8 mouse cellular contexts compared by ENCODE assay signal in genomic region chr10:79680606-79681495, GRCm38 (mm10). TPM values are rescaled to one million over a fixed set of nuclear protein-coding genes. Genes with fewer than 3 reads are reported as not detected.
DNase-seq lines count a peak whose midpoint lies in the region; ATAC-seq and TF ChIP-seq lines count a peak whose summit lies in the region.

No protein-coding gene starts in this region.

- H3K27me3 ChIP-seq in megakaryocyte, embryonic 14.5 days (replicated peaks) = no peaks in the 10 kb centered on the region
- no peaks in the 10 kb centered on the region for H3K27me3 ChIP-seq in embryonic facial prominence, embryonic 10.5 days (replicated peaks; ENCODE audit: low read depth, poor library complexity, severe bottlenecking)
- H3K27me3 ChIP-seq in hindbrain, embryonic 10.5 days (ENCODE audit: insufficient read depth, poor library complexity, severe bottlenecking) = peaks cover 2% of the 10 kb centered on the region
- no peaks in the 10 kb centered on the region for H3K27me3 ChIP-seq in lung, postnatal 0 days (replicated peaks; ENCODE audit: insufficient read depth, low read length)
- H3K27me3 ChIP-seq in thymus, adult 2 months (ENCODE audit: control insufficient read depth, insufficient read depth, low read length) = no peaks in the 10 kb centered on the region

- no peak for TF ChIP-seq EP300 in lung, postnatal 0 days (IDR thresholded peaks at IDR 0.05)

- WGBS in embryonic facial prominence, embryonic 10.5 days = 37% methylated on average over 11 of the region's 11 CpGs
- WGBS in hindbrain, embryonic 10.5 days = 40% methylated on average over 11 of the region's 11 CpGs
- 27% methylated on average over 11 of the region's 11 CpGs for WGBS in lung, postnatal 0 days
- 41% methylated on average over 11 of the region's 11 CpGs for WGBS in thymus, adult 2 months

- peaks cover 41% of the 10 kb centered on the region for H3K4me1 ChIP-seq in megakaryocyte, embryonic 14.5 days
- peaks cover 32% of the 10 kb centered on the region for H3K4me1 ChIP-seq in embryonic facial prominence, embryonic 10.5 days
- peaks cover 37% of the 10 kb centered on the region for H3K4me1 ChIP-seq in hindbrain, embryonic 10.5 days (replicated peaks)
- H3K4me1 ChIP-seq in lung, postnatal 0 days (ENCODE audit: insufficient read depth, low read depth, low read length) = peaks cover 14% of the 10 kb centered on the region; the same call in 1 of the 2 replicates
- peaks cover 19% of the 10 kb centered on the region for H3K4me1 ChIP-seq in thymus, adult 2 months (replicated peaks; ENCODE audit: control insufficient read depth, insufficient read depth, low read length)

- no peak for TF ChIP-seq CTCF in lung, postnatal 0 days (IDR thresholded peaks at IDR 0.05)
- no peak for TF ChIP-seq CTCF in thymus, adult 2 months (IDR thresholded peaks at IDR 0.05; ENCODE audit: borderline replicate concordance, control insufficient read depth, extremely low read depth, insufficient read depth, low read length, poor library complexity)

- TF ChIP-seq POLR2A in thymus, adult 2 months (IDR thresholded peaks at IDR 0.05; ENCODE audit: control insufficient read depth, extremely low read depth, insufficient read depth, low read length, poor library complexity) = no peak

- H3K4me3 ChIP-seq in megakaryocyte, embryonic 14.5 days (replicated peaks) = peak overlapping the region; percentile 99
- H3K4me3 ChIP-seq in embryonic facial prominence, embryonic 10.5 days = peak overlapping the region; percentile 67
- peak overlapping the region; percentile 96 for H3K4me3 ChIP-seq in hindbrain, embryonic 10.5 days
- H3K4me3 ChIP-seq in lung, postnatal 0 days (ENCODE audit: low read depth, low read length) = peak overlapping the region; percentile 79
- H3K4me3 ChIP-seq in thymus, adult 2 months (ENCODE audit: control insufficient read depth, insufficient read depth, low read length) = peak overlapping the region; percentile 42

- no peak for DNase-seq in embryonic facial prominence, embryonic 10.5 days (ENCODE audit: low spot score)
- DNase-seq in hindbrain, embryonic 10.5 days (ENCODE audit: low spot score) = no peak
- DNase-seq in lung, postnatal 0 days (ENCODE audit: low spot score) = peak; percentile 65
- DNase-seq in thymus, adult 2 months = peak; percentile 27
- DNase-seq in layer of hippocampus, postnatal 25 days (ENCODE audit: extremely low spot score in 1 of 2, low spot score in 1 of 2) = no peak
- no peak for DNase-seq in right cerebral cortex, adult 18-20 months

- no peak for ATAC-seq in megakaryocyte, adult 5-6 weeks (ENCODE audit: poor library complexity, severe bottlenecking)
- peak; percentile 2 for ATAC-seq in lung, postnatal 0 days

- H3K9ac ChIP-seq in lung, postnatal 0 days (replicated peaks; ENCODE audit: low read depth) = no peak overlapping the region

- H3K27ac ChIP-seq in embryonic facial prominence, embryonic 10.5 days (replicated peaks) = peak overlapping the region; percentile 82
- H3K27ac ChIP-seq in hindbrain, embryonic 10.5 days = peak overlapping the region; percentile 90
- H3K27ac ChIP-seq in lung, postnatal 0 days (ENCODE audit: low read length) = peak overlapping the region; percentile 80
- peak overlapping the region; percentile 35 for H3K27ac ChIP-seq in thymus, adult 2 months (ENCODE audit: control insufficient read depth, insufficient read depth, low read length)

- peaks cover 11% of the 10 kb centered on the region for H3K9me3 ChIP-seq in megakaryocyte, embryonic 14.5 days
- no peaks in the 10 kb centered on the region for H3K9me3 ChIP-seq in embryonic facial prominence, embryonic 10.5 days
- no peaks in the 10 kb centered on the region for H3K9me3 ChIP-seq in hindbrain, embryonic 10.5 days
- no peaks in the 10 kb centered on the region for H3K9me3 ChIP-seq in lung, postnatal 0 days (ENCODE audit: low read length)

- peak overlapping the region; percentile 92 for H3K4me2 ChIP-seq in lung, postnatal 0 days (replicated peaks; ENCODE audit: low read depth, low read length)

- H3K36me3 ChIP-seq in megakaryocyte, embryonic 14.5 days (replicated peaks; ENCODE audit: low read length) = peaks cover 39% of the 10 kb centered on the region
- H3K36me3 ChIP-seq in embryonic facial prominence, embryonic 10.5 days (replicated peaks) = peaks cover 30% of the 10 kb centered on the region
- peaks cover 29% of the 10 kb centered on the region for H3K36me3 ChIP-seq in hindbrain, embryonic 10.5 days
- peaks cover 11% of the 10 kb centered on the region; the same call in 1 of the 2 replicates for H3K36me3 ChIP-seq in lung, postnatal 0 days (ENCODE audit: insufficient read depth, low read length)
- peaks cover 8% of the 10 kb centered on the region for H3K36me3 ChIP-seq in thymus, adult 2 months (ENCODE audit: control insufficient read depth, insufficient read depth, low read length)

RNA-seq across cellular contexts. Expression of gene Cdc34, which starts 1.1 kb away (rescaled TPM):
- polyA plus RNA-seq in megakaryocyte, embryonic 14.5 days (2012; ENCODE audit: insufficient read depth, low replicate concordance) = 451 and 1,194 TPM in 2 replicates
- total RNA-seq in megakaryocyte, adult 5-6 weeks (2015) = 52.6 and 53.3 TPM in 2 replicates
- 70.2 and 100 TPM in 2 replicates for total RNA-seq in megakaryocyte, adult 5-6 weeks (2017)
- 240 and 250 TPM in 2 replicates for polyA plus RNA-seq in embryonic facial prominence, embryonic 10.5 days (2016; fragmentation: Nextera tagmentation; extraction: Ambion mirVana)
- polyA plus RNA-seq in hindbrain, embryonic 10.5 days (2016; fragmentation: Nextera tagmentation; extraction: Ambion mirVana) = 243 and 244 TPM in 2 replicates
- 52.7 and 64.3 TPM in 2 replicates for polyA plus RNA-seq in lung, postnatal 0 days (2015; fragmentation: Nextera tagmentation; extraction: Ambion mirVana)
- 309 and 321 TPM in 2 replicates for polyA plus RNA-seq in thymus, adult 2 months (2012; rRNA removed)
- total RNA-seq in layer of hippocampus, postnatal 25 days (2021) = 10 to 100 TPM; 67.1 to 77.7 TPM

RNA-seq across cellular contexts. Expression of gene Gzmm, which starts 8.0 kb away (rescaled TPM):
- 1.4 and 2.2 TPM in 2 replicates for polyA plus RNA-seq in megakaryocyte, embryonic 14.5 days (2012; ENCODE audit: insufficient read depth, low replicate concordance)
- total RNA-seq in megakaryocyte, adult 5-6 weeks (2015) = 2.0 and 2.4 TPM in 2 replicates
- total RNA-seq in megakaryocyte, adult 5-6 weeks (2017) = 0.20 and 0.92 TPM in 2 replicates
- 0.88 and 1.5 TPM in 2 replicates for polyA plus RNA-seq in embryonic facial prominence, embryonic 10.5 days (2016; fragmentation: Nextera tagmentation; extraction: Ambion mirVana)
- 0.75 and 1.2 TPM in 2 replicates for polyA plus RNA-seq in hindbrain, embryonic 10.5 days (2016; fragmentation: Nextera tagmentation; extraction: Ambion mirVana)
- 0.57 and 0.69 TPM in 2 replicates for polyA plus RNA-seq in lung, postnatal 0 days (2015; fragmentation: Nextera tagmentation; extraction: Ambion mirVana)
- 0.57 and 1.2 TPM in 2 replicates for polyA plus RNA-seq in thymus, adult 2 months (2012; rRNA removed)
- 1 to 10 TPM; 2.4 to 3.1 TPM for total RNA-seq in layer of hippocampus, postnatal 25 days (2021)

RNA-seq across cellular contexts. Expression of gene Tpgs1, which starts 11.7 kb away (rescaled TPM):
- 209 and 257 TPM in 2 replicates for polyA plus RNA-seq in megakaryocyte, embryonic 14.5 days (2012; ENCODE audit: insufficient read depth, low replicate concordance)
- total RNA-seq in megakaryocyte, adult 5-6 weeks (2015) = 17.5 and 21.0 TPM in 2 replicates
- total RNA-seq in megakaryocyte, adult 5-6 weeks (2017) = 8.8 and 21.1 TPM in 2 replicates
- 62.6 and 63.5 TPM in 2 replicates for polyA plus RNA-seq in embryonic facial prominence, embryonic 10.5 days (2016; fragmentation: Nextera tagmentation; extraction: Ambion mirVana)
- polyA plus RNA-seq in hindbrain, embryonic 10.5 days (2016; fragmentation: Nextera tagmentation; extraction: Ambion mirVana) = 66.0 and 76.6 TPM in 2 replicates
- polyA plus RNA-seq in lung, postnatal 0 days (2015; fragmentation: Nextera tagmentation; extraction: Ambion mirVana) = 64.6 and 71.2 TPM in 2 replicates
- polyA plus RNA-seq in thymus, adult 2 months (2012; rRNA removed) = 92.1 and 92.3 TPM in 2 replicates
- 10 to 100 TPM; 74.9 to 79.7 TPM for total RNA-seq in layer of hippocampus, postnatal 25 days (2021)

RNA-seq across cellular contexts. Expression of gene Madcam1, which starts 16.5 kb away (rescaled TPM):
- 0.78 TPM in 1 of 2 replicates, not detected in the other for polyA plus RNA-seq in megakaryocyte, embryonic 14.5 days (2012; ENCODE audit: insufficient read depth, low replicate concordance)
- not detected in 2 replicates for total RNA-seq in megakaryocyte, adult 5-6 weeks (2015)
- total RNA-seq in megakaryocyte, adult 5-6 weeks (2017) = not detected in 2 replicates
- 2.5 and 3.2 TPM in 2 replicates for polyA plus RNA-seq in embryonic facial prominence, embryonic 10.5 days (2016; fragmentation: Nextera tagmentation; extraction: Ambion mirVana)
- 1.4 and 1.5 TPM in 2 replicates for polyA plus RNA-seq in hindbrain, embryonic 10.5 days (2016; fragmentation: Nextera tagmentation; extraction: Ambion mirVana)
- not detected in 2 replicates for polyA plus RNA-seq in lung, postnatal 0 days (2015; fragmentation: Nextera tagmentation; extraction: Ambion mirVana)
- 2.9 and 4.0 TPM in 2 replicates for polyA plus RNA-seq in thymus, adult 2 months (2012; rRNA removed)
- not detected for total RNA-seq in layer of hippocampus, postnatal 25 days (2021)

RNA-seq across cellular contexts. Expression of gene Bsg, which starts 23.4 kb away (rescaled TPM):
- polyA plus RNA-seq in megakaryocyte, embryonic 14.5 days (2012; ENCODE audit: insufficient read depth, low replicate concordance) = 2,144 and 3,272 TPM in 2 replicates
- 289 and 306 TPM in 2 replicates for total RNA-seq in megakaryocyte, adult 5-6 weeks (2015)
- total RNA-seq in megakaryocyte, adult 5-6 weeks (2017) = 194 and 196 TPM in 2 replicates
- polyA plus RNA-seq in embryonic facial prominence, embryonic 10.5 days (2016; fragmentation: Nextera tagmentation; extraction: Ambion mirVana) = 591 and 608 TPM in 2 replicates
- polyA plus RNA-seq in hindbrain, embryonic 10.5 days (2016; fragmentation: Nextera tagmentation; extraction: Ambion mirVana) = 657 and 686 TPM in 2 replicates
- polyA plus RNA-seq in lung, postnatal 0 days (2015; fragmentation: Nextera tagmentation; extraction: Ambion mirVana) = 1,234 and 1,299 TPM in 2 replicates
- 345 and 396 TPM in 2 replicates for polyA plus RNA-seq in thymus, adult 2 months (2012; rRNA removed)
- 100 to 1,000 TPM; 610 to 665 TPM for total RNA-seq in layer of hippocampus, postnatal 25 days (2021)

Comparison
In these comparisons a context has a peak if more than half of its experiments do, and no peak if none do; other contexts are left out.
1. H3K4me3 ChIP-seq: peak in every context shown above with its lines; median percentile 99 in megakaryocyte, embryonic 14.5 days; 96 in hindbrain, embryonic 10.5 days; 79 in lung, postnatal 0 days; 67 in embryonic facial prominence, embryonic 10.5 days; 42 in thymus, adult 2 months.
2. DNase-seq: peak in lung, postnatal 0 days (single experiment) and thymus, adult 2 months (single experiment); none in embryonic facial prominence, embryonic 10.5 days (single experiment), hindbrain, embryonic 10.5 days (single experiment), layer of hippocampus, postnatal 25 days (0 of 2) and right cerebral cortex, adult 18-20 months (single experiment).
3. H3K27ac ChIP-seq: peak in every context shown above with its lines; median percentile 90 in hindbrain, embryonic 10.5 days; 82 in embryonic facial prominence, embryonic 10.5 days; 80 in lung, postnatal 0 days; 35 in thymus, adult 2 months.